Mouse (Mus musculus): Measurements from ENCODE around the gene Phf10. TPM values are rescaled to one million over a fixed set of nuclear protein-coding genes. Genes with fewer than 3 reads are reported as not detected.
A peak's percentile ranks its signal among the peaks of the same experiment; 100 is the strongest.

Gene Phf10
- polyA plus RNA-seq, 1 experiment from 2014 or later: 28.7 TPM

DNA sequence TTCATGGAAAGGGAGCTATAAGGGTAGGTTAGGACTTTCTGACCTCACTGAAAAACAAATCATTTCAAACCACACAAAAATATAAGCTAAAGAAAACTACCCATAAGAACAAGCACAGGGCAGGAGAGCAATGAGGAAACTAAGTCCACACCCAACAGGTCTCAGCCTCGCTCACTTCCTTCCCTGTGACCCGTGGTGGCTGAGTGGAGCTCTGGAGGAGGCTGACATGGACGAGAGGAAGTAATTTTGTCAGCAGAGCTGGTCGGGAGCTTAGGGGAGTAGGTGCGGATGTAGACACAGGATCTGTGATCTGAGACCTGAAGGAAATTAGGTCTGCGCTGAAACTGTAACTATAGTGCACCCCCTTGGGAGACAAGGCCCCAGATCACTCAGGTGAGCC lies 39.5 kb downstream of the Phf10 start:
- no peaks in the 10 kb centered on the region for H3K9me3 ChIP-seq (ENCODE audit: low read length)
- no peak overlapping the region for H3K9ac ChIP-seq (replicated peaks; ENCODE audit: low read length)
- H3K4me2 ChIP-seq (replicated peaks; ENCODE audit: low read depth, low read length): no peak overlapping the region
- no peak for ATAC-seq (ENCODE audit: low FRiP score, low TSS enrichment)
- H3K36me3 ChIP-seq (ENCODE audit: insufficient read depth, low read length): no peaks in the 10 kb centered on the region
- no peaks in the 10 kb centered on the region for H3K4me1 ChIP-seq (ENCODE audit: insufficient read depth, low read length)
- no peak overlapping the region for H3K4me3 ChIP-seq (ENCODE audit: low read length)
- WGBS: 38% methylated on average over 6 of the region's 6 CpGs
- H3K27me3 ChIP-seq (ENCODE audit: insufficient read depth, low read length): no peaks in the 10 kb centered on the region
- H3K27ac ChIP-seq (ENCODE audit: low read length): no peak overlapping the region

- 86% methylated on average over 8 of the region's 8 CpGs for WGBS
- Histone ChIP-seq H3K27me3 (ENCODE audit: insufficient read depth, low read length) (no peaks in the 10 kb centered on the region), H3K27ac (ENCODE audit: low read length) (no peak overlapping the region), H3K4me3 (ENCODE audit: low read length) (no peak overlapping the region), H3K4me1 (ENCODE audit: insufficient read depth, low read length) (no peaks in the 10 kb centered on the region), H3K4me2 (replicated peaks; ENCODE audit: low read depth, low read length) (no peak overlapping the region), H3K9ac (replicated peaks; ENCODE audit: low read length) (no peak overlapping the region), H3K9me3 (ENCODE audit: low read length) (no peaks in the 10 kb centered on the region), H3K36me3 (ENCODE audit: insufficient read depth, low read length) (no peaks in the 10 kb centered on the region)
- no peak for ATAC-seq (ENCODE audit: low FRiP score, low TSS enrichment)
These were observed 43.2 kb downstream of the Phf10 start for GRCm38 (mm10) chr17:14917866-14918265.

DNA sequence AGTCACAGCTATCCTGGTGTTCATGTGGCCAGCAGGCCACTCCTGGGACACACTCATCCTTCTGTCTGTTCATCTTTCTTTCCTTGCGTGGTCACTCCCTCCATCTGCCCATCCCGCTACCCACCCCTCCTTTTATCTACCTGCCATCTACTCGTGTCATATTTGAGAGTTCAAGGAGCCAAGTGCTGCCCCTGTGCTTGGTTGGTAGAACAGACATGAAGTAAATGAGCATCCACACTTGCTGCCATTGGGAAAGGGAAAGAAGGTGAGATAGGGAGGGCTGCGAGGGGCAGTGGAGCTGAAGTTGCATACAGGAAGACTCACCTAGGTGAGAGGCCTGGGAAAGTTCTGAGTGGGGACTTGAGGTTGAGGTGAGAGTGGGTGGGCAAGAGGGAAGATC lies 46.7 kb downstream of the Phf10 start:
- H3K9me3 ChIP-seq (ENCODE audit: low read length): no peaks in the 10 kb centered on the region
- H3K36me3 ChIP-seq (ENCODE audit: insufficient read depth, low read length): no peaks in the 10 kb centered on the region
- H3K4me1 ChIP-seq (ENCODE audit: insufficient read depth, low read length): no peaks in the 10 kb centered on the region
- no peak for ATAC-seq (ENCODE audit: low FRiP score, low TSS enrichment)
- 94% methylated on average over 4 of the region's 4 CpGs for WGBS
- no peak overlapping the region for H3K4me2 ChIP-seq (replicated peaks; ENCODE audit: low read depth, low read length)
- H3K9ac ChIP-seq (replicated peaks; ENCODE audit: low read length): no peak overlapping the region
- no peaks in the 10 kb centered on the region for H3K27me3 ChIP-seq (ENCODE audit: insufficient read depth, low read length)
- no peak overlapping the region for H3K27ac ChIP-seq (ENCODE audit: low read length)
- no peak overlapping the region for H3K4me3 ChIP-seq (ENCODE audit: low read length)

GRCm38 (mm10) chr17:14912981-14913380 lies 48.1 kb downstream of the Phf10 start:
- no peak overlapping the region for H3K27ac ChIP-seq (ENCODE audit: low read length)
- no peaks in the 10 kb centered on the region for H3K27me3 ChIP-seq (ENCODE audit: insufficient read depth, low read length)
- no peaks in the 10 kb centered on the region for H3K36me3 ChIP-seq (ENCODE audit: insufficient read depth, low read length)
- no peaks in the 10 kb centered on the region for H3K9me3 ChIP-seq (ENCODE audit: low read length)
- 89% methylated on average over 8 of the region's 8 CpGs for WGBS
- H3K9ac ChIP-seq (replicated peaks; ENCODE audit: low read length): no peak overlapping the region
- no peaks in the 10 kb centered on the region for H3K4me1 ChIP-seq (ENCODE audit: insufficient read depth, low read length)
- H3K4me2 ChIP-seq (replicated peaks; ENCODE audit: low read depth, low read length): no peak overlapping the region
- ATAC-seq (ENCODE audit: low FRiP score, low TSS enrichment): no peak
- H3K4me3 ChIP-seq (ENCODE audit: low read length): no peak overlapping the region

GRCm38 (mm10) chr17:14912420-14912819 lies 48.7 kb downstream of the Phf10 start:
- WGBS: 53% methylated on average over 6 of the region's 6 CpGs
- ATAC-seq (ENCODE audit: low FRiP score, low TSS enrichment): no peak
- Histone ChIP-seq H3K9ac (replicated peaks; ENCODE audit: low read length) (no peak overlapping the region), H3K4me2 (replicated peaks; ENCODE audit: low read depth, low read length) (no peak overlapping the region), H3K4me1 (ENCODE audit: insufficient read depth, low read length) (no peaks in the 10 kb centered on the region), H3K27me3 (ENCODE audit: insufficient read depth, low read length) (no peaks in the 10 kb centered on the region), H3K27ac (ENCODE audit: low read length) (no peak overlapping the region), H3K36me3 (ENCODE audit: insufficient read depth, low read length) (no peaks in the 10 kb centered on the region), H3K4me3 (ENCODE audit: low read length) (no peak overlapping the region), H3K9me3 (ENCODE audit: low read length) (no peaks in the 10 kb centered on the region)

- Histone ChIP-seq H3K36me3 (ENCODE audit: insufficient read depth, low read length) (no peaks in the 10 kb centered on the region), H3K27ac (ENCODE audit: low read length) (no peak overlapping the region), H3K9me3 (ENCODE audit: low read length) (no peaks in the 10 kb centered on the region), H3K4me3 (ENCODE audit: low read length) (no peak overlapping the region), H3K27me3 (ENCODE audit: insufficient read depth, low read length) (no peaks in the 10 kb centered on the region), H3K9ac (replicated peaks; ENCODE audit: low read length) (no peak overlapping the region), H3K4me1 (ENCODE audit: insufficient read depth, low read length) (no peaks in the 10 kb centered on the region), H3K4me2 (replicated peaks; ENCODE audit: low read depth, low read length) (no peak overlapping the region)
- ATAC-seq (ENCODE audit: low FRiP score, low TSS enrichment): no peak
- 91% methylated on average over 5 of the region's 5 CpGs for WGBS
These were observed 50.3 kb downstream of the Phf10 start for GRCm38 (mm10) chr17:14910771-14911170.

- no peak overlapping the region for H3K27ac ChIP-seq (ENCODE audit: low read length)
- no peak for ATAC-seq (ENCODE audit: low FRiP score, low TSS enrichment)
- no peaks in the 10 kb centered on the region for H3K4me1 ChIP-seq (ENCODE audit: insufficient read depth, low read length)
- H3K9me3 ChIP-seq (ENCODE audit: low read length): no peaks in the 10 kb centered on the region
- no peak overlapping the region for H3K9ac ChIP-seq (replicated peaks; ENCODE audit: low read length)
- 84% methylated on average over 5 of the region's 5 CpGs for WGBS
- H3K27me3 ChIP-seq (ENCODE audit: insufficient read depth, low read length): no peaks in the 10 kb centered on the region
- no peaks in the 10 kb centered on the region for H3K36me3 ChIP-seq (ENCODE audit: insufficient read depth, low read length)
- H3K4me2 ChIP-seq (replicated peaks; ENCODE audit: low read depth, low read length): no peak overlapping the region
- H3K4me3 ChIP-seq (ENCODE audit: low read length): no peak overlapping the region
These were observed 51.7 kb downstream of the Phf10 start for GRCm38 (mm10) chr17:14909331-14909730.

DNA sequence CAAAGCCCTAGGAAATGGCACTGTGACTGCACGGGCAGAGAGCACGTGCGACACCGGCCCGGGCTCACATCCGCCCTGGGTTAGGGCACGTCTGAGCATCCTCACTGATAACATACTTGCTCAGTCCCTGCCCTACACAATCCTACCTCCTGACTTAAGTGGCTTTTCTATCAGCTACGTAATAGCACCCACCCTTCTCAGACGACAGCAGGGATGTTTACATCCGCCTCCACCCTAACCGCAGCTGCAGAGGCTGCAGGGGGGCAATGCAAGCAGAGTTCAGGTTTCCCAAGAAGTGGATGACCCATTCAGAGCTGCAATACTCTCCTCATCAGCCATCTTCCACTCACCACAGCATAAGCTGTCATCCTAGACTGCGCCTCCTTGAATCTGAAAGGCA lies 53.9 kb downstream of the Phf10 start:
- no peaks in the 10 kb centered on the region for H3K9me3 ChIP-seq (ENCODE audit: low read length)
- H3K36me3 ChIP-seq (ENCODE audit: insufficient read depth, low read length): no peaks in the 10 kb centered on the region
- no peak for ATAC-seq (ENCODE audit: low FRiP score, low TSS enrichment)
- WGBS: 72% methylated on average over 12 of the region's 12 CpGs
- H3K4me2 ChIP-seq (replicated peaks; ENCODE audit: low read depth, low read length): no peak overlapping the region
- no peaks in the 10 kb centered on the region for H3K4me1 ChIP-seq (ENCODE audit: insufficient read depth, low read length)
- H3K9ac ChIP-seq (replicated peaks; ENCODE audit: low read length): no peak overlapping the region
- H3K27ac ChIP-seq (ENCODE audit: low read length): no peak overlapping the region
- H3K4me3 ChIP-seq (ENCODE audit: low read length): no peak overlapping the region
- no peaks in the 10 kb centered on the region for H3K27me3 ChIP-seq (ENCODE audit: insufficient read depth, low read length)

GRCm38 (mm10) chr17:14906611-14907010 lies 54.5 kb downstream of the Phf10 start:
- H3K4me2 ChIP-seq (replicated peaks; ENCODE audit: low read depth, low read length): no peak overlapping the region
- no peaks in the 10 kb centered on the region for H3K4me1 ChIP-seq (ENCODE audit: insufficient read depth, low read length)
- H3K9ac ChIP-seq (replicated peaks; ENCODE audit: low read length): no peak overlapping the region
- 56% methylated on average over 1 of the region's 1 CpGs for WGBS
- H3K27ac ChIP-seq (ENCODE audit: low read length): no peak overlapping the region
- no peak for ATAC-seq (ENCODE audit: low FRiP score, low TSS enrichment)
- no peaks in the 10 kb centered on the region for H3K27me3 ChIP-seq (ENCODE audit: insufficient read depth, low read length)
- H3K36me3 ChIP-seq (ENCODE audit: insufficient read depth, low read length): no peaks in the 10 kb centered on the region
- no peak overlapping the region for H3K4me3 ChIP-seq (ENCODE audit: low read length)
- H3K9me3 ChIP-seq (ENCODE audit: low read length): no peaks in the 10 kb centered on the region

- 51% methylated on average over 7 of the region's 7 CpGs for WGBS
- Histone ChIP-seq H3K4me1 (ENCODE audit: insufficient read depth, low read length) (no peaks in the 10 kb centered on the region), H3K9me3 (ENCODE audit: low read length) (no peaks in the 10 kb centered on the region), H3K4me2 (replicated peaks; ENCODE audit: low read depth, low read length) (no peak overlapping the region), H3K27me3 (ENCODE audit: insufficient read depth, low read length) (no peaks in the 10 kb centered on the region), H3K9ac (replicated peaks; ENCODE audit: low read length) (no peak overlapping the region), H3K36me3 (ENCODE audit: insufficient read depth, low read length) (no peaks in the 10 kb centered on the region), H3K27ac (ENCODE audit: low read length) (no peak overlapping the region), H3K4me3 (ENCODE audit: low read length) (no peak overlapping the region)
- ATAC-seq (ENCODE audit: low FRiP score, low TSS enrichment): peak; percentile 40; the same call in 1 of the 2 replicates
These were observed 56.3 kb downstream of the Phf10 start for GRCm38 (mm10) chr17:14904637-14905265.
